Comparison of ENCODE assay signal across 19 mouse cellular contexts in the genomic region with DNA sequence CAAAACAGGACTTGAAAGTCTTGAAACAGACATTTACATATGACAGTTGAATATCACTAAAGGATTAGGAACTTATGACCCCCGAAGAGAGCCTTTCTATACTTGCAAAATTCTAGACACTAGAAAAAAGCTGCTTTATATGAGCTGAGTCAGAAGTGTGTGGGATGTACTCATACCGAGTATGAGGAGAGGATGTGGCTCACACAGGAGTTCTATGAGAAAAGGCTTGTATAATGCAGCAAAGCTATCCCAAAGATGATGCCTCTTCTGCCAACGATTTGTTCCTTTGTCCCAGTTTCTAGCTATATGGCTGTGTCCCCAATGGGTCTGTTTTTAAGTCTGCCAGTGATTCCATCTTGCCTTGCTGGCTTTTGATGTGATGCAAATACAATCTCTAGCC.
DNase-seq lines count a peak whose midpoint lies in the region; TF ChIP-seq lines count a peak whose summit lies in the region.
"Had no signal": no experiment of that assay in that cellular context is flagged by ENCODE, and none has a peak within 500 bp of the region (broad histone marks: within the 10 kb centered on the region; RNA-seq: fewer than 3 reads in every experiment).

No protein-coding gene starts in this region.

- TF ChIP-seq POLR2A in embryonic fibroblast, embryonic 13.5 days (IDR thresholded peaks at IDR 0.05; ENCODE audit: low read depth, low read length), result no peak

- peaks cover 10% of the 10 kb centered on the region for H3K4me1 ChIP-seq in embryonic fibroblast, embryonic 13.5 days (ENCODE audit: control insufficient read depth, insufficient read depth, low read length)
- H3K4me1 ChIP-seq: embryonic facial prominence, embryonic 12.5 days; forebrain, embryonic 13.5 days; heart, embryonic 10.5 days; hindbrain, embryonic 12.5 days had no signal

- TF ChIP-seq CTCF in embryonic fibroblast, embryonic 13.5 days (IDR thresholded peaks at IDR 0.05; ENCODE audit: borderline replicate concordance, insufficient read depth, low read length), result no peak

- peak; percentile 19 for DNase-seq in left cerebral cortex, adult 11 months (ENCODE audit: low spot score)
- no peak for DNase-seq in left cerebral cortex, postnatal 4 days
- DNase-seq in NIH3T3 (ENCODE audit: low read depth), result peak; percentile 23
- DNase-seq in left cerebral cortex, postnatal 14 days (ENCODE audit: low spot score in 2 of 2), result peak; percentile 4 to 21
- no peak for DNase-seq in cerebellum, postnatal 4 days (ENCODE audit: low spot score in 2 of 2)
- DNase-seq in cerebellum, postnatal 25 days, result no peak
- DNase-seq: adrenal gland, postnatal 10 days; B cell, adult 2 months; cerebellum, adult 18-20 months; cerebellum, postnatal 10 days; forebrain, postnatal 0 days; gastrocnemius, postnatal 25 days; heart, postnatal 10 days; heart, postnatal 4 days had no signal

- H3K4me3 ChIP-seq in embryonic fibroblast, embryonic 13.5 days (ENCODE audit: insufficient read depth, low read length), result no peak overlapping the region
- H3K4me3 ChIP-seq: embryonic facial prominence, embryonic 12.5 days; forebrain, embryonic 13.5 days; heart, embryonic 10.5 days; hindbrain, embryonic 12.5 days had no signal

- intact Hi-C loops in left cerebral cortex, postnatal 4 days (cut with DNase I), result no loop called here
- intact Hi-C loops in left cerebral cortex, postnatal 14 days (cut with DNase I), result no loop called here

- H3K27ac ChIP-seq in embryonic fibroblast, embryonic 13.5 days (ENCODE audit: insufficient read depth, low read length), result peak overlapping the region; percentile 98
- H3K27ac ChIP-seq: embryonic facial prominence, embryonic 12.5 days; forebrain, embryonic 13.5 days; heart, embryonic 10.5 days; hindbrain, embryonic 12.5 days had no signal

Comparison
In these comparisons a context has a peak if more than half of its experiments do, and no peak if none do; other contexts are left out.
1. DNase-seq: peak in left cerebral cortex, adult 11 months (single experiment), NIH3T3 (single experiment) and left cerebral cortex, postnatal 14 days (2 of 2); none in left cerebral cortex, postnatal 4 days (single experiment), cerebellum, postnatal 4 days (0 of 2) and cerebellum, postnatal 25 days (0 of 2).